Mouse (Mus musculus): Measurements from ENCODE around the gene Tbx15.

- TF ChIP-seq CTCF (IDR thresholded peaks at IDR 0.05; ENCODE audit: borderline replicate concordance, insufficient read depth, low read depth, low read length) (no peak), POLR2A (IDR thresholded peaks at IDR 0.05; ENCODE audit: borderline replicate concordance, insufficient read depth, low read length) (no peak)
These were observed 60.7 kb downstream of the Tbx15 start for GRCm38 (mm10) chr3:99300846-99301245.
